Mouse (Mus musculus) B cell, adult 2 months (primary cell): Measurements from ENCODE around the gene Pafah2.

Source experiments
- DNase-seq, 2 experiments: peaks; one replicate each; pipeline ENCODE4 v3.0.0; 2022

The Pafah2 gene

GRCm38 (mm10) chr4:134395977-134396825 is at the start of gene Pafah2:
Pafah2 (plus strand) TSS chr4:134396320.
- DNase-seq: peak; percentile 91 to 93

GRCm38 (mm10) chr4:134348078-134348477 is 48.0 kb upstream of the Pafah2 start:
- DNase-seq: no peak

GRCm38 (mm10) chr4:134348545-134348944 is 47.6 kb upstream of the Pafah2 start:
- DNase-seq: no peak

DNA sequence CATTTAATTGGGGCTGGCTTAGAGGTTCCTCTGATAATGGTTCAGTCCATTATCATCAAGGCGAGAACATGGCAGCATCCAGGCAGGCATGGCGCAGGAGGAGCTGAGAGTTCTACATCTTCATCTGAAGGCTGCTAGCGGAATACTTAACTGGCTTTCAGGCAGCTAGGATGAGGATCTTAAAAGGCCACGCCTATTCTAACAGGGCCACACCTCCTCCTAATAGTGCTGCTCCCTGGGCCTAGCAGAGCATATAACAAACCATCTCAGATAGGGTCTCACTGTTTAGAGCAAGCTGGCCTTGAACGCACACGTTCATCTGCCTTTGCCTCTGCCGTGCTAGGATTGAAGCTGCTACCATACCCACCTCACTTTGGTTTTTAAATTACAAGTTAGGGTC is 46.3 kb upstream of the Pafah2 start:
- no peak for DNase-seq

DNA sequence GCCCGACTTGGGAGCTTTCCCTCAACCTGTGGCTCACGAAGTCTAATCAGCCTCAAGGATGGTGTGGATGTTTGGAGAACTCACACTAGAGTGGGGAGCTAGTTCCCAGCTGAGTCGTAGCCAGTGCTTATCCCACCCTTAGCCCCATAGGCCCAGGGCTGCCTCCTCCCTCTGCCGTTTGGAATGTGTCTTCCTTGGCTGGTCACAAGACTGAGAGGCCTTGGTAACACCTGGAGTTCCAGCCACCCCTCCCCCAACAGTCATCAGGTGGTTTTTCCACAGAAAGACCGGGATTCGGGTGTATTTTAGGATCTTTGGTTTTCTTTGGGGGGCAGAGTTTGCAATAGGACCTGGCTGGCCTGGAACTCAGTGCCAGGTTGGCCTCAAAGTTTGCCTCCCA is 45.5 kb upstream of the Pafah2 start:
- no peak for DNase-seq

- no peak for DNase-seq
Observed at GRCm38 (mm10) chr4:134351329-134352260, 44.5 kb upstream of the Pafah2 start.

GRCm38 (mm10) chr4:134352261-134352707 is 43.8 kb upstream of the Pafah2 start:
- no peak for DNase-seq

- no peak for DNase-seq
Observed at GRCm38 (mm10) chr4:134352929-134353328, 43.2 kb upstream of the Pafah2 start.

DNA sequence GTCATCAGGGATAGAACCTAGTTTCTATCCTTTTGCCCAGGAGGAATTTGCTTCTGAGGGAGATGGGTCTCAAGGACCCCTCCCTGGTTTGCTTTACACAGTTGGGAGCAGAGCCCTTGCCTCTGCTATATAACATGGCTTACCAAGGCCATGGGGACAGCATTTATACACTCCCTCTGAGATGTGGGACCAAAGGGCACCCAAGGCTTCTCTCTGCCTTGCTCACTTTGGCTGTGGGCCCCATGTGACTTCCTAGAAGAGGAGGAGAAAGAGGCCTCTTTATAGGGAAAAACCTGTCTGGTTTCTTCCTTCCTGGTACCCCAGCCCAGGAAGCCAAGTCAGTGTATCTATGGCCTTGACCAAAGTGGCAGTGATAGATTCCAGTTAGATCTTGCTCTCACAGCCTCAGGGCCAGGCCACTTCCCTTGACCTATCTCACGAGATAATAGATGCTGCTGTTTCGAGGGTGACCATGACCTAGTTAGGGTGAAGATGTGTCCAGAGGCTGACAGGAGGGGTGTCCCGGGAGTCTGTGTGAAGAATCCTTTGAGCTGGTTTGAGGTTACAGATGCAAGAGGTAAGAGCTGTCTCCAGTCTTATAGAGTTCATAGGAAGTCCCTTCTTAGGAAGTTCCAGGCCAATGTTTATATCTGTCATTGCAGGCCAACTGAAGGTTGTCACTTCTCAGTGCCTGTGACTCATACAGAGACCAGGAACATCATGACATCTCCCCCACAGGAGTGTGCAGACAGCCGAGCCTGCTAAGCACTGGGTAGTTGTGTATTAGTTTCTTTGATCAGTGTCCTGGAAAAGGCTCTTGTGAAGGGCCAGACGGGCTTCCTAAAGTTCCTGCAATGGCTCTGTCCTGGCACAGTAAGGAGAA is 42.4 kb upstream of the Pafah2 start:
- DNase-seq: no peak

DNA sequence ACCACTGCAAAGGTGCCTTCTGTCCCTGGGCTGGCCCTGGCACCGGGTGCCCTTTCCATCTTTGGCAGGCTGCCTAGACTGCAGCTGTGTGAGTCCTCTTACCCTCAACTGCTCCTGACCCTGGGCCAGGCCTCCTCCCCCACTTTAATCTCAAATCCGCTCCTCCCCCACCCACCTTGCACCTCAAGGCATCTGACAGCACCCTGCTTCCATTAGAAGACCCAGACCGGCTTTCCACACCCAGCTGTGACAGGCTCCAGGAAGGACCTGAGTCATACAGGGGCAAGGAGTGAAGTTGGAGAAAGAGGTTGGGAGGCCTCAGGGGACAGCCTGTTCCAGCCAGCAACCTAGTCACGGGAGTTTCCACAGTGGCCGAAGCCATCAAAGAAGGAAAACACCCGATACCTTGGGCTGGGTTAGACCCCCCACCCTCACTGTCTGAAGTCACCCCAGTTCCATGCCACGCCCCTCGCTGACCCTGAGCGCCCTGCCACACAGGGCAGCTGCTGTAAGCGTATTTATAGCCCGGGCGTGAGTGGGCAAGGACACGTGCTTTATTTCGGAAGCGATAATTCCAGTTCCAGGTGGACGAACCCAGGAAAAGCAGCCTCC is 40.2 kb upstream of the Pafah2 start:
- DNase-seq: no peak

DNA sequence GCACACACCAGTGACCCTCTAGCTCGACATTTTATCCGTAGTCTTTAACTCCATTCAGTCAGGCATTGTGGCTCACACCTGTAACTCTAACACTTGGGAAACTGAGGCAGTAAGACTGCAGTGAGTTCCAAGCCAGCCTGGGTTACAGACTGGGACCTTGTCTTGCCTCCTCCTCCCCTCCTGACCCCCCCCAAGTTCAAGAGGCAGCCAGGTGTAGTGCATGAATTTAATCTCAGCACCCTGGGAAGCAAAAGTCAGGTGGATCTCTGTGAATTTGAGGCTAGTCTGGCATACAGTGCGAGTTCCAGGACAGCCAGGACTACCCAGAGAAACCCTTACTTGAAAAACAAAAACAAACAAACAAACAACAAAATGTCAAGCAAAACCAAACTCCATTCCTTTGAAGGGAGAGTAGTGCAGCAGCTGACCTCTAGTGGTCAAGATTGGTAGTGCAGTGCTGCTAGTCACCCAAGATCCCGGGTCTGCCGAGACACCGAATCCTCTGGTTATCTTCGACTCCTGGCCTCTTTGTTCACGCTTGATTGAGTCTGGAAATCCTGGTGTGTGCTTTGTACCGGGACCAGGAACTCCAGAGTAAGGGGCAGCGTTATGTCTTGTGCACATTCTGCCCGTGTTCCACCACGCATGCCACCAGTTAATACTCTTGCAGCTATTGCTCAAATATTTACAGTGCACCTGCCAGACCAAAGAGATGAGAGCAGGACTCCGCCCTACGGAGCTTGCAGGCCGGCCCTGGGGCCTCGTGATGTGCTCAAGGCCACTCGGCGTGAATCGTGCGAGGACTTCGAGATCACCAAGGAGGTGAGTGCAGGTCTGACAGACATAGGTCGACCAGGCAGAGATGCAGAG is 39.3 kb upstream of the Pafah2 start:
- DNase-seq: peak; percentile 77 to 79

DNA sequence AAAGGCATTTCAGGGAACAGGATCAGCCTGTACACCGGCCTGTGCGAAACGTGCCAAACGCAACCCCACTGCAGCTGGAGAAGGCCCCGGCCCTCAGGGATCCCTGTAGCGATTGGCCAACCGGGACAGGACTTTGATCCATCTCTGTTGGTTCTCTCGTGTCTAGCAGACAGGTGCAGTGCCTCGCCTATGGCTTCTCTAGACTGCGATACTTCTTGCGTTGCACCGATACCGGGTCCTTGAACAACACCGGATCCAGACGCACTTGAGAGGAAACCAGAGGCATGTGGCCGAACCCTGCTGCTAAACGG is 38.7 kb upstream of the Pafah2 start:
- DNase-seq: no peak

- no peak for DNase-seq
Observed at GRCm38 (mm10) chr4:134359649-134360048, 36.5 kb upstream of the Pafah2 start.

DNA sequence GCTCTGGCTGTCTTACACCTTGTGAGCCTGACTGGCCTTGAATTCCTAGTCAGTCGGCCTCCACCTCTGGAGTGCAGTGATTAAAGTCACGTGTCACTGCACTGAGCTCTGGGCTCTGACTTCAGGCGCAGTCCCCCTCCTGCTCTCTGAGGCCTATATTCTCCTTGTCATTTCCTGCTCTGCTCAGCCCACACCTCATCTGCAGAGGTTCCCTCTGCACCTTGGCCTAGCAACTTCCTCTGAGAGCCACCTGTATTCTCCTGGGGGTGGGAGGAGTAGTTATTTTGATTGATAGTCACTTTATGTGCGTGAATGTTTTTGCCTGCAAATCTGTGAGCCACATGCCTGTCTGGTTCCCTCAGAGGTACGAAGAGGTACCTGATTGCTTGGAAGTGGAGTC is 34.9 kb upstream of the Pafah2 start:
- peak; percentile 44 to 62 for DNase-seq

DNA sequence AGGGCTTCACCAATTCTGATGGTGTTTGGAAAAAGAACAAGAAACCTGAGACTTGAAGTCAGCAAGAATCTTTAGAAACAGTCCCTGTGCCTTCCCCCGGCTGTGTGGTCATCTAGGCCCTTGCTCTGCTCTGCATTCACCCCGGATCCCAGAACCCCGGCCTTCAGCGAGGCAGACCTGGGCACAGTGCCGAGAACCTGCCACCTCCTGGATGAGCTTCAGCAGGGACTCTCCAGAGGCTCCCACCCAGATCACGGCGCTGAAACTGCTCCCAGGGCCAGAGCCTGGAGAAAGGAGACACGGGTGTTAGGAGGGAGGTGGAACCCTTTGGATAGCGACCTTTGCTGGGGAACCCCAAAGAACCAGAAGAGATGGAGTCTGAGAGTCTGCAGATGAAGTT is 34.0 kb upstream of the Pafah2 start:
- no peak for DNase-seq

GRCm38 (mm10) chr4:134362586-134362985 is 33.5 kb upstream of the Pafah2 start:
- peak; percentile 87 to 90 for DNase-seq

DNA sequence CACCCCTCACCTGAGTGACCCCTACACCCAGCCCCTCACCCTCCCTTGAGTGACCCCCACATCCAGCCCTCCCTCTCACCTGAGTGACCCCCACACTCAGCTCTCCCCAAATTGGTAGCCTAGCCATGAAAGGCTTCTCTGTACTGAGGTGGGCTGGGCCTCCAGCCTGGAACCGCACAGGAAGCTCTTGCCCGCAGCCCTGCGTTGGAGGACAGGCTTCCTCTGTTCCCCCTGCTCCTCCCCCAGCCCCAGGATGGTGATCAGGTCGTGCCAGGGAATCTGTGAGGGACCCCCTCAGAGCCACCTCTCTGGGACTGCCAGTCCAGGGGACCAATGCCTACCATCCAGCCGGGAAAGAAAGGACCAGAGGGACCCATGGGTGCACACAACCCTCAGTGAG is 30.8 kb upstream of the Pafah2 start:
- DNase-seq: no peak

DNA sequence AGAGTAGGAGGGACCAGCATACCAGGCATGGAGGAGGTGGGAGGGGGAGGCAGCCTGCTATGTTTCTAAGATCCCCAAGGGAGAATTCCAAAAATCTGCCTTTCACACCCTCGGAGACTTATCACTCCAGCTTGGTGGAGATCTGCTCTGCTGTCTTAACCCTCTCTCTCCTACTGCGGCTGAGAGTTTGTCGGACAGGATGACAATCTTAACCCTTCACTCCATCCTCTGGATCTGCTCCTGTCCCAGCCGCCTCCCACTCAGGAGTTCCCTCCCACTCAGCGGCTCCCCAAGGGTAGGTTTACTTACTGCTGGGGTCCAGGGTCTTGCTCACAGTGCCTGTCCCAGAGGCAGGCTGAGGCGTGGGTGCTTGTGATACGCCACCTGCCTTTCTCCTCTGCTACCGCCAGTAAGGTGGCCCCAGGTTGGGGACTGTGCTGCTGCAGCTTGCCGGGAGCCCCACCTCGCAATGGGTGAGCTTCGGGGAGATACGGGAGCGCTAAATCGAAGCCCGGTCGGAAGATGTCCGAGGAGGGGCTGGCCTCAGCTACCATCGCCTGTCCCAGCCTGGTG is 25.4 kb upstream of the Pafah2 start:
- peak; percentile 32 to 48 for DNase-seq

DNA sequence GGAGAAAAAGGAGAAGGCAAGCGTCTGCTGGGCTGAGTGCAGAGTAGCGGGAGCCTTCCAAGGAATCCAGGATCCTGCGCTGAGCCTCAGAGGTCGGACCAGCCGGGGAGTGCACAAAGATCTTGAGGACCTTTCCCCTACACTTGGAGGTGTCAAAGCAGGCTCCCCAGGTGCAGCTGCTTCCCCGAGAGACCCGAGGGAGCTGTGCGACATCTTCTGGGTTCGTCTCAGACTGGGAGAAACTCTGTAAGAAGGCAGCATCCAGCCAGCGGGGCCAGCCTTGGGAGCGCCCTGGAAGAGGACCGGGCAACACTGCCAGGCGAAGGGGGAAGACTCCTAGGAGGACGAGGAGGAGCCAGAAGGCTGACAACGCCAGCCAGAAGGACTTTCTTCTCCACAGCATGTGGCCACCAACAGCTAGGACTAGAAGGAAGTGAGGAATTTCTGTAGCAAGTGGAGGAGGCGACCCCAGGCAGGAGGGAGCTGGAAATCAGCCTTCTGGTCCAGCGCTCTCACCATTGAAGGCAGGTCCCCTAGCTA is 24.7 kb upstream of the Pafah2 start:
- peak in 1 of 2 experiments; percentile 23 for DNase-seq

DNA sequence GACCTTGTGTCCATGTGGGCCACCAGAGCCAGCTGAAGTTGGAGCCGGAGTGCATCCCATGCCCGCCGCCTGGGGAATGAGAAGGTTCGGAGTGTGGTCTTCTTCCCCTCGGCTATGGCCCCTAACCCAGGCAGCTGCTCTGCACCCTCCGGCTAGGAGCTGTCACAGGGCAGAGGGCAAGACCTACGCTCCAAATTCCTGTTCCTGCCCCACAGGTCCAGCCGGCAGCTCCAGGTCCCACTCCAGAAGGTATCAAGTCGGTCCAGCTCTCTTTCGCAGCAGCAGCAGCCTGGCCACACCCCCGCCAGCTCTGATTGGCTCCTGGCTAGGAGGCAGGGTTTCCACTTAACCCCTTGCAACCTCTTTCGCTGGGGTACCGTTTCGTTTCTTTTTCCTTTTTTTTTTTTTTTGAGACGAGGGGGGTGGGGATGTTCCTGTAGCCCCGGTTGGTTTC is 23.8 kb upstream of the Pafah2 start:
- DNase-seq: peak; percentile 76 to 79

- no peak for DNase-seq
Observed at GRCm38 (mm10) chr4:134373295-134373694, 22.8 kb upstream of the Pafah2 start.
